Mouse (Mus musculus): Measurements from ENCODE around the gene Gnl3. TPM values are rescaled to one million over a fixed set of nuclear protein-coding genes. Genes with fewer than 3 reads are reported as not detected.

Gene Gnl3
- 49.8 and 60.7 TPM in 2 replicates for total RNA-seq (2023)

GRCm38 (mm10) chr14:31018860-31019291 is at the start of gene Gnl3, which contains the start of gene Pbrm1:
Gnl3 (minus strand) TSS chr14:31019152.
Pbrm1 (plus strand) TSS chr14:31019138.

GRCm38 (mm10) chr14:31001307-31002205 is 17.4 kb downstream of the Gnl3 start, which contains the start of the genes Glt8d1 and Spcs1:
Glt8d1 (plus strand) TSS chr14:31001400.
Spcs1 (minus strand) TSS chr14:31001672.

Other genes with a start within 250 kb of the Gnl3 start
- gene Tmem110, start 193.6 kb downstream of the Gnl3 start, total RNA-seq (2023) = 8.3 and 14.1 TPM in 2 replicates
- gene Mustn1, start 140.0 kb downstream of the Gnl3 start, total RNA-seq (2023) = 0.75 and 0.76 TPM in 2 replicates
- 0.20 TPM in 1 of 2 replicates, not detected in the other for gene Itih4, start 132.7 kb downstream of the Gnl3 start, total RNA-seq (2023)
- not detected in 2 replicates for gene Itih3, start 95.4 kb downstream of the Gnl3 start, total RNA-seq (2023)
- gene Itih1, start 75.9 kb downstream of the Gnl3 start, total RNA-seq (2023) = not detected in 2 replicates
- gene Nek4, start 67.8 kb downstream of the Gnl3 start, total RNA-seq (2023) = 3.1 and 3.5 TPM in 2 replicates
- 8.4 and 12.4 TPM in 2 replicates for gene Glt8d1, start 17.8 kb downstream of the Gnl3 start, total RNA-seq (2023)
- 59.1 and 72.8 TPM in 2 replicates for gene Spcs1, start 17.5 kb downstream of the Gnl3 start, total RNA-seq (2023)
- gene Pbrm1, start within 50 bp of the Gnl3 start, total RNA-seq (2023) = 42.1 and 50.9 TPM in 2 replicates
- gene Smim4, start 109.8 kb upstream of the Gnl3 start, total RNA-seq (2023) = 42.6 and 43.8 TPM in 2 replicates
- gene Nt5dc2, start 111.9 kb upstream of the Gnl3 start, total RNA-seq (2023) = 8.7 and 10.4 TPM in 2 replicates
- gene Stab1, start 149.5 kb upstream of the Gnl3 start, total RNA-seq (2023) = 5.0 and 10.1 TPM in 2 replicates
- gene Tnnc1, start 189.2 kb upstream of the Gnl3 start, total RNA-seq (2023) = 1.4 and 1.9 TPM in 2 replicates
- gene Nisch, start 197.8 kb upstream of the Gnl3 start, total RNA-seq (2023) = 266 and 358 TPM in 2 replicates
- gene Sema3g, start 198.7 kb upstream of the Gnl3 start, total RNA-seq (2023) = 0.39 and 0.69 TPM in 2 replicates
- gene Phf7, start 232.2 kb upstream of the Gnl3 start, total RNA-seq (2023) = 4.2 and 5.3 TPM in 2 replicates
- 80.9 and 101 TPM in 2 replicates for gene Bap1, start 232.3 kb upstream of the Gnl3 start, total RNA-seq (2023)

All from neutrophil, adult 65 days (primary cell).